Mouse (Mus musculus) cerebellum, postnatal 25 days (tissue): ENCODE data around the gene Scgb2a2.
"Not testable (repeated sequence)": the region's sequence is repeated elsewhere in the genome, so short reads cannot be mapped to it uniquely, and the experiment has no call there.

ENCODE experiments used
- DNase-seq, 2 experiments: peaks; one replicate each; pipeline ENCODE4 v3.0.0; 2021; ENCODE audit warnings: mixed read lengths in 2 of 2

Scgb2a2 gene

DNA sequence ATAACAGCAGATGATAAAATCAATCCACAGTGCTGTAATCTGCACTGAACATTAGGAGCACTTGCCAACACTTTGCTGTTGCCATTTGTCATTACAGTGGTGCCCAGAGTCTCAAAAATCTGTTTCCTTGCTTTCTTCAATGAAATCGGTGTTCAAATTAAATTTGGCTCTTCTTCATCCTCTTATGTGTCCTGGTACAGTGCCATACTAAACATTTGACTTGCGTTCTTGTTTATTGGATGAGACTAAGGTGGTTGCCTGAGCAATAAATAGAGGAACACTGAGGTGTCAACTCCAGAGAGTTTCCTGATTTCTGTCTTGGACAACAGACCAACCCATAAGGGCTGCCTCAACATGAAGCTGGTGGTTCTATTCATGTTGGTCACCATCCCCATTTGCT is at the start of gene Scgb2a2:
TSS of gene Scgb2a2 (plus strand) at position 301 of the 400 bp plus-strand sequence.
- no peak for DNase-seq

- peak; percentile 54 to 74 for DNase-seq
Observed at GRCm38 (mm10) chr19:9836581-9837340, 10.6 kb upstream of the Scgb2a2 start.

- no peak for DNase-seq
Observed at GRCm38 (mm10) chr19:9837341-9837715, 10.0 kb upstream of the Scgb2a2 start.

DNA sequence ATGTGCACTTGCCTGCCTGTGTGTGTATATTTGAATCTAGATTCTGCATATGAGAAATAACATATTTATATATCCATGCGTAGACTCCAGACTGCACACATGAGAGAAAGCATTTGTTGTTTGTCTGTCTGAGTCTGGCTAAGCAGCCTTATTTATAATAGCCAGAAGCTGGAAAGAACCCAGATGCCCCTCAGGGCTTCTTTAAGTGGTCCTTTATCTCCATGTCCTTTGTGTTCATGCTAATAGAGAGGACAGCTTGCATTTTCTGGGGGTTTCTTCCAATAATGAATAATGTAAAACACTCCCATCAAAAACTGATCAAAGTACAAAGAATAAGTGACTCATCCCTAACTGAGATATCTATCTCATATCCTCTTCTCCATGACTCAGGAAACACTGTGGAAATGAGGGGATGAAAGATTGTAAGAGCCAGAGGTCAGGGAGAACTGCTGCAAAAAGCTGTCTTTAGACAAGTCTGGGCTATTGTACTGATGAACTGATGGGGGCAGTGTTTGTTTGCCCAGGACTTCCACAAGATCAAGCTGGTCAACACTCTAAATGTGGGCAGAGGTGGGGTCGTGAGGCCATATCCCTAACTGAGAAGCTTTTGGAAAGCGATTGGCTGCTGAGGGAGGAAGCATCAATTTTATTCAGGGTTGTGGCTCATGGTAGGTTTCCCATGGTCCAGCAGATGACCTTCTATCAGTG is 2.2 kb downstream of the Scgb2a2 start:
- DNase-seq = not testable (repeated sequence)

GRCm38 (mm10) chr19:9860821-9861220 is 13.5 kb downstream of the Scgb2a2 start:
- not testable (repeated sequence) for DNase-seq

- DNase-seq = no peak
Observed at GRCm38 (mm10) chr19:9864856-9865255, 17.5 kb downstream of the Scgb2a2 start.

- DNase-seq = no peak
Observed at GRCm38 (mm10) chr19:9865466-9865865, 18.1 kb downstream of the Scgb2a2 start.

DNA sequence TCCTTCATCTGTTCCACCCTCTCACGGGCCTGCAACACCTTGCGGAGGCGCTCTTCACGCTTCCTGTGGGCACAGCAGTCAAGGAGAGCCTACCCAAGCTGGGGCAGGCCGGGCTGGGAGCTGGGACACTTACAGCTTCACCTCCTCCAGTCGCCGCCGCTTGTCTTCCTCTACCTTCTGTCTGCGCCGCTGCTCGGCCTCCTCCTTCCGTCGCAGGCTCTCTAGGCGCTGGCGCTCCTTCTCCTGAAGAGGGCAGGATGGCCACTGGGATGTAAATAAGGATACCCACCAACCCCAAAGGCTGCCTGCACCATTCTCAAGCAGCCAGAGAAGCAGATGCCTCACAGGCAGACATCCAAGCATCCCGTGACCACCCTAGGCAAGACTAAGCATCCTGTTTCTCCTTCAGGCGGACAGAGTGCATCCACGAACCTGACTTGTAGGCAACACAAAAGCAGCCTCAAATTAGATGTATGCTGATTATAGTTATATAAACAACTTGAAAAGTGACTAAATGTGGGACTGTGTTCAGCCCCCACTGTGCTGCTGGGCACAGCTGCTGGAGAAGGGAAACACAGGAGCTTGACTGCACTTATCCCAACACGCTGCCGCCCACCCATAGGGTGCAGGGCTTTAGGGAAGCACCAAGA is 30.9 kb downstream of the Scgb2a2 start:
- no peak for DNase-seq

- no peak for DNase-seq
Observed at GRCm38 (mm10) chr19:9886348-9886747, 39.0 kb downstream of the Scgb2a2 start.

- no peak for DNase-seq
Observed at GRCm38 (mm10) chr19:9886771-9887170, 39.4 kb downstream of the Scgb2a2 start.

GRCm38 (mm10) chr19:9896067-9896466 is 48.7 kb downstream of the Scgb2a2 start:
- no peak for DNase-seq

GRCm38 (mm10) chr19:9898339-9899066 is 51.1 kb downstream of the Scgb2a2 start:
- no peak for DNase-seq

- DNase-seq = peak; percentile 91
Observed at GRCm38 (mm10) chr19:9899072-9899779, 51.9 kb downstream of the Scgb2a2 start, which contains the start of gene Incenp. Incenp (minus strand) TSS chr19:9899551.

- DNase-seq = no peak
Observed at GRCm38 (mm10) chr19:9899780-9900146, 52.4 kb downstream of the Scgb2a2 start.

DNA sequence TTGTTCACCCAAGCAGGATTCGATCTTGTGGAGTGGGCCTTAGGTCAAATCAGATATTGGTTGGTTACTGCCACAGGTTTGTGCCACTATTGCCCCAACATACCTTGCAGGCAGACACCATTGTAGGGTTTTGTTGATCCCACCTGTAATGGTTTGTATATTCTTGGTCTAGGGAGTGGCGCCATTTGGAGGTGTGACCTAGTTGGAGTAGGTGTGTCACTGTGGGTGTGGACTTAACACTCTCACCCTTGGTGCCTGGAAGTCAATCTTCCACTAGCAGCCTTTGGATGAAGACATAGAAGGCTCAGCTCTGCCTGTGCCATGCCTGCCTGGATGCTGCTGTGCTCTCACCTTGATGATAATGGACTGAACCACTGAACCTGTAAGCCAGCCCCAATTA is 53.3 kb downstream of the Scgb2a2 start:
- not testable (repeated sequence) for DNase-seq
